Mouse (Mus musculus) liver, embryonic 14.5 days (tissue): ENCODE results near the gene Pdcd1lg2.

Experiments
- CTCF ChIP-seq: IDR thresholded peaks from 2 replicates; pipeline ENCODE4 v1.5.1; 2016; ENCODE audit warnings: antibody characterized with exemption, low read depth, control low read depth
- EP300 ChIP-seq: IDR thresholded peaks from 2 replicates; pipeline ENCODE4 v1.6.1; 2016; ENCODE audit warnings: antibody characterized with exemption, low read depth

- TF ChIP-seq CTCF (no peak), EP300 (0 out of 2 replicates have a peak, but pooled peaks have one; percentile 24)
These were observed 20.2 kb downstream of the Pdcd1lg2 start for GRCm38 (mm10) chr19:29430953-29431352.
